Mouse (Mus musculus) testis, postnatal 10 days (tissue): ENCODE results near the gene Ly86.

ENCODE experiments used
- DNase-seq: peaks from one replicate; pipeline ENCODE4 v3.0.0; 2021; ENCODE audit warnings: low spot score

Ly86 gene

GRCm38 (mm10) chr13:37353868-37354267, 8.9 kb downstream of the Ly86 start:
- DNase-seq = no peak

- no peak for DNase-seq
Observed at GRCm38 (mm10) chr13:37354432-37354831, 9.4 kb downstream of the Ly86 start.

GRCm38 (mm10) chr13:37355642-37356331, 10.8 kb downstream of the Ly86 start:
- DNase-seq = no peak

GRCm38 (mm10) chr13:37356549-37356948, 11.5 kb downstream of the Ly86 start:
- no peak for DNase-seq

- DNase-seq = no peak
Observed at GRCm38 (mm10) chr13:37358112-37358511, 13.1 kb downstream of the Ly86 start.

GRCm38 (mm10) chr13:37361249-37361648, 16.2 kb downstream of the Ly86 start:
- no peak for DNase-seq

GRCm38 (mm10) chr13:37364351-37364750, 19.3 kb downstream of the Ly86 start:
- no peak for DNase-seq

GRCm38 (mm10) chr13:37376411-37376810, 31.4 kb downstream of the Ly86 start:
- peak; percentile 48 for DNase-seq

GRCm38 (mm10) chr13:37388222-37389202, 43.5 kb downstream of the Ly86 start:
- no peak for DNase-seq

GRCm38 (mm10) chr13:37389296-37389695, 44.3 kb downstream of the Ly86 start:
- no peak for DNase-seq

- DNase-seq = no peak
Observed at GRCm38 (mm10) chr13:37398791-37399190, 53.8 kb downstream of the Ly86 start.

GRCm38 (mm10) chr13:37399340-37399739, 54.3 kb downstream of the Ly86 start:
- no peak for DNase-seq

- DNase-seq = no peak
Observed at GRCm38 (mm10) chr13:37402421-37402820, 57.4 kb downstream of the Ly86 start.

- no peak for DNase-seq
Observed at GRCm38 (mm10) chr13:37403708-37404107, 58.7 kb downstream of the Ly86 start.

- no peak for DNase-seq
Observed at GRCm38 (mm10) chr13:37415696-37416095, 70.7 kb downstream of the Ly86 start.

GRCm38 (mm10) chr13:37423416-37423815, 78.4 kb downstream of the Ly86 start:
- DNase-seq = peak; percentile 22

GRCm38 (mm10) chr13:37424904-37425303, 79.9 kb downstream of the Ly86 start:
- DNase-seq = no peak

GRCm38 (mm10) chr13:37425406-37425805, 80.4 kb downstream of the Ly86 start:
- no peak for DNase-seq

GRCm38 (mm10) chr13:37426578-37427336, 81.7 kb downstream of the Ly86 start:
- DNase-seq = peak; percentile 18

- DNase-seq = peak; percentile 18
Observed at GRCm38 (mm10) chr13:37428496-37428895, 83.5 kb downstream of the Ly86 start.

GRCm38 (mm10) chr13:37429661-37430271, 84.8 kb downstream of the Ly86 start:
- peak; percentile 30 for DNase-seq

GRCm38 (mm10) chr13:37431707-37432106, 86.7 kb downstream of the Ly86 start:
- DNase-seq = no peak
